In genomic region chr1:183904564-183904963, GRCm38 (mm10) we compare ENCODE assay signal across 15 mouse cellular contexts.
"Had no signal": no experiment of that assay in that cellular context is flagged by ENCODE, and none has a peak within 500 bp of the region (broad histone marks: within the 10 kb centered on the region; RNA-seq: fewer than 3 reads in every experiment).

No protein-coding gene starts in this region.

- H3K4me1 ChIP-seq: limb, embryonic 12.5 days; limb, embryonic 15.5 days; megakaryocyte, embryonic 14.5 days; midbrain, embryonic 10.5 days; midbrain, embryonic 13.5 days had no signal

- H3K4me3 ChIP-seq: limb, embryonic 12.5 days; limb, embryonic 15.5 days; megakaryocyte, embryonic 14.5 days; midbrain, embryonic 10.5 days; midbrain, embryonic 13.5 days had no signal

- ATAC-seq: liver, postnatal 0 days; midbrain, embryonic 13.5 days; midbrain, embryonic 16.5 days had no signal

- H3K27me3 ChIP-seq: limb, embryonic 12.5 days; limb, embryonic 15.5 days; megakaryocyte, embryonic 14.5 days; midbrain, embryonic 13.5 days had no signal

- H3K36me3 ChIP-seq: limb, embryonic 12.5 days; limb, embryonic 15.5 days; midbrain, embryonic 10.5 days; midbrain, embryonic 13.5 days had no signal

- H3K4me2 ChIP-seq: limb, embryonic 12.5 days; limb, embryonic 15.5 days; liver, embryonic 11.5 days; lung, embryonic 14.5 days; midbrain, embryonic 13.5 days had no signal

- H3K27ac ChIP-seq: kidney, postnatal 0 days; limb, embryonic 12.5 days; limb, embryonic 15.5 days; liver, embryonic 14.5 days; midbrain, embryonic 10.5 days; midbrain, embryonic 13.5 days; stomach, postnatal 0 days had no signal

- DNase-seq: liver, postnatal 0 days; lung, embryonic 14.5 days; thymus, adult 2 months; thymus, postnatal 14 days; thymus, postnatal 4 days had no signal

- H3K9me3 ChIP-seq: limb, embryonic 12.5 days; limb, embryonic 15.5 days; midbrain, embryonic 10.5 days; midbrain, embryonic 13.5 days had no signal

- H3K9ac ChIP-seq: limb, embryonic 12.5 days; limb, embryonic 15.5 days; liver, embryonic 14.5 days; liver, postnatal 0 days; lung, embryonic 14.5 days; midbrain, embryonic 13.5 days had no signal
